Mouse (Mus musculus): ENCODE measurements around the gene Ccdc141. TPM values are rescaled to one million over a fixed set of nuclear protein-coding genes. Genes with fewer than 3 reads are reported as not detected.

Gene Ccdc141
- polyA plus RNA-seq, 1 experiment from 2014 or later = 3.4 TPM

GRCm38 (mm10) chr2:77195056-77195455 is 24.6 kb upstream of the Ccdc141 start:
- H3K9ac ChIP-seq (ENCODE audit: low read length) = no peak overlapping the region
- ATAC-seq (replicated peaks; ENCODE audit: low FRiP score) = no peak
- H3K27me3 ChIP-seq (ENCODE audit: control insufficient read depth, insufficient read depth, low read length) = no peaks in the 10 kb centered on the region
- no peak overlapping the region for H3K27ac ChIP-seq (ENCODE audit: low read depth, low read length)
- H3K9me3 ChIP-seq (ENCODE audit: control insufficient read depth, low read length) = no peaks in the 10 kb centered on the region
- WGBS = 92% methylated on average over 5 of the region's 5 CpGs
- no peak overlapping the region for H3K4me2 ChIP-seq (ENCODE audit: low read depth, low read length, severe bottlenecking)
- H3K4me1 ChIP-seq (replicated peaks; ENCODE audit: control insufficient read depth, insufficient read depth, low read length) = no peaks in the 10 kb centered on the region
- no peak overlapping the region for H3K4me3 ChIP-seq (ENCODE audit: low read depth, low read length)
- no peak for DNase-seq (ENCODE audit: low spot score)
- H3K36me3 ChIP-seq (ENCODE audit: control insufficient read depth, insufficient read depth, low read length) = no peaks in the 10 kb centered on the region; the same call in 1 of the 2 replicates

- Histone ChIP-seq H3K27me3 (ENCODE audit: control insufficient read depth, insufficient read depth, low read length) (no peaks in the 10 kb centered on the region), H3K4me2 (ENCODE audit: low read depth, low read length, severe bottlenecking) (no peak overlapping the region), H3K9me3 (ENCODE audit: control insufficient read depth, low read length) (no peaks in the 10 kb centered on the region), H3K9ac (ENCODE audit: low read length) (no peak overlapping the region), H3K36me3 (ENCODE audit: control insufficient read depth, insufficient read depth, low read length) (no peaks in the 10 kb centered on the region; the same call in 1 of the 2 replicates), H3K27ac (ENCODE audit: low read depth, low read length) (no peak overlapping the region), H3K4me1 (replicated peaks; ENCODE audit: control insufficient read depth, insufficient read depth, low read length) (no peaks in the 10 kb centered on the region), H3K4me3 (ENCODE audit: low read depth, low read length) (no peak overlapping the region)
- DNase-seq (ENCODE audit: low spot score) (no peak), ATAC-seq (replicated peaks; ENCODE audit: low FRiP score) (no peak)
- 95% methylated on average over 3 of the region's 3 CpGs for WGBS
These were observed 21.4 kb upstream of the Ccdc141 start for GRCm38 (mm10) chr2:77191811-77192210.

- Histone ChIP-seq H3K4me1 (replicated peaks; ENCODE audit: control insufficient read depth, insufficient read depth, low read length) (no peaks in the 10 kb centered on the region), H3K4me3 (ENCODE audit: low read depth, low read length) (no peak overlapping the region), H3K9me3 (ENCODE audit: control insufficient read depth, low read length) (no peaks in the 10 kb centered on the region), H3K4me2 (ENCODE audit: low read depth, low read length, severe bottlenecking) (no peak overlapping the region), H3K27me3 (ENCODE audit: control insufficient read depth, insufficient read depth, low read length) (no peaks in the 10 kb centered on the region), H3K27ac (ENCODE audit: low read depth, low read length) (no peak overlapping the region), H3K36me3 (ENCODE audit: control insufficient read depth, insufficient read depth, low read length) (no peaks in the 10 kb centered on the region; the same call in 1 of the 2 replicates), H3K9ac (ENCODE audit: low read length) (no peak overlapping the region)
- ATAC-seq (replicated peaks; ENCODE audit: low FRiP score) (no peak), DNase-seq (ENCODE audit: low spot score) (no peak)
- WGBS = 95% methylated on average over 7 of the region's 7 CpGs
These were observed 20.5 kb upstream of the Ccdc141 start for GRCm38 (mm10) chr2:77190891-77191290.

- Histone ChIP-seq H3K9ac (ENCODE audit: low read length) (no peak overlapping the region), H3K36me3 (ENCODE audit: control insufficient read depth, insufficient read depth, low read length) (no peaks in the 10 kb centered on the region; the same call in 1 of the 2 replicates), H3K9me3 (ENCODE audit: control insufficient read depth, low read length) (no peaks in the 10 kb centered on the region), H3K27me3 (ENCODE audit: control insufficient read depth, insufficient read depth, low read length) (no peaks in the 10 kb centered on the region), H3K4me1 (replicated peaks; ENCODE audit: control insufficient read depth, insufficient read depth, low read length) (no peaks in the 10 kb centered on the region), H3K27ac (ENCODE audit: low read depth, low read length) (no peak overlapping the region), H3K4me2 (ENCODE audit: low read depth, low read length, severe bottlenecking) (no peak overlapping the region), H3K4me3 (ENCODE audit: low read depth, low read length) (no peak overlapping the region)
- no peak for ATAC-seq (replicated peaks; ENCODE audit: low FRiP score)
- no peak for DNase-seq (ENCODE audit: low spot score)
- 92% methylated on average over 3 of the region's 3 CpGs for WGBS
These were observed 19.9 kb upstream of the Ccdc141 start for GRCm38 (mm10) chr2:77190301-77190700.

- H3K27me3 ChIP-seq (ENCODE audit: control insufficient read depth, insufficient read depth, low read length) = no peaks in the 10 kb centered on the region
- H3K9me3 ChIP-seq (ENCODE audit: control insufficient read depth, low read length) = no peaks in the 10 kb centered on the region
- H3K36me3 ChIP-seq (ENCODE audit: control insufficient read depth, insufficient read depth, low read length) = no peaks in the 10 kb centered on the region; the same call in 1 of the 2 replicates
- ATAC-seq (replicated peaks; ENCODE audit: low FRiP score) (no peak), DNase-seq (ENCODE audit: low spot score) (no peak)
- H3K9ac ChIP-seq (ENCODE audit: low read length) = no peak overlapping the region
- 92% methylated on average over 7 of the region's 7 CpGs for WGBS
- H3K4me1 ChIP-seq (replicated peaks; ENCODE audit: control insufficient read depth, insufficient read depth, low read length) = no peaks in the 10 kb centered on the region
- no peak overlapping the region for H3K4me2 ChIP-seq (ENCODE audit: low read depth, low read length, severe bottlenecking)
- H3K27ac ChIP-seq (ENCODE audit: low read depth, low read length) = no peak overlapping the region
- H3K4me3 ChIP-seq (ENCODE audit: low read depth, low read length) = no peak overlapping the region
These were observed 19.2 kb upstream of the Ccdc141 start for GRCm38 (mm10) chr2:77189671-77190070.

- H3K27me3 ChIP-seq (ENCODE audit: control insufficient read depth, insufficient read depth, low read length) = no peaks in the 10 kb centered on the region
- 89% methylated on average over 3 of the region's 3 CpGs for WGBS
- DNase-seq (ENCODE audit: low spot score) (no peak), ATAC-seq (replicated peaks; ENCODE audit: low FRiP score) (no peak)
- no peak overlapping the region for H3K4me3 ChIP-seq (ENCODE audit: low read depth, low read length)
- no peak overlapping the region for H3K4me2 ChIP-seq (ENCODE audit: low read depth, low read length, severe bottlenecking)
- no peaks in the 10 kb centered on the region for H3K4me1 ChIP-seq (replicated peaks; ENCODE audit: control insufficient read depth, insufficient read depth, low read length)
- no peak overlapping the region for H3K9ac ChIP-seq (ENCODE audit: low read length)
- H3K36me3 ChIP-seq (ENCODE audit: control insufficient read depth, insufficient read depth, low read length) = no peaks in the 10 kb centered on the region; the same call in 1 of the 2 replicates
- H3K9me3 ChIP-seq (ENCODE audit: control insufficient read depth, low read length) = no peaks in the 10 kb centered on the region
- H3K27ac ChIP-seq (ENCODE audit: low read depth, low read length) = no peak overlapping the region
These were observed 17.1 kb upstream of the Ccdc141 start for GRCm38 (mm10) chr2:77187501-77187900.

GRCm38 (mm10) chr2:77186912-77187311 is 16.5 kb upstream of the Ccdc141 start:
- Histone ChIP-seq H3K4me3 (ENCODE audit: low read depth, low read length) (no peak overlapping the region), H3K4me2 (ENCODE audit: low read depth, low read length, severe bottlenecking) (no peak overlapping the region), H3K27ac (ENCODE audit: low read depth, low read length) (no peak overlapping the region), H3K9ac (ENCODE audit: low read length) (no peak overlapping the region), H3K4me1 (replicated peaks; ENCODE audit: control insufficient read depth, insufficient read depth, low read length) (no peaks in the 10 kb centered on the region), H3K36me3 (ENCODE audit: control insufficient read depth, insufficient read depth, low read length) (no peaks in the 10 kb centered on the region; the same call in 1 of the 2 replicates), H3K9me3 (ENCODE audit: control insufficient read depth, low read length) (no peaks in the 10 kb centered on the region), H3K27me3 (ENCODE audit: control insufficient read depth, insufficient read depth, low read length) (no peaks in the 10 kb centered on the region)
- WGBS = 47% methylated on average over 8 of the region's 8 CpGs
- ATAC-seq (replicated peaks; ENCODE audit: low FRiP score) (no peak), DNase-seq (ENCODE audit: low spot score) (no peak)

GRCm38 (mm10) chr2:77184049-77184571 is 13.7 kb upstream of the Ccdc141 start:
- Histone ChIP-seq H3K27me3 (ENCODE audit: control insufficient read depth, insufficient read depth, low read length) (no peaks in the 10 kb centered on the region), H3K36me3 (ENCODE audit: control insufficient read depth, insufficient read depth, low read length) (no peaks in the 10 kb centered on the region; the same call in 1 of the 2 replicates), H3K9me3 (ENCODE audit: control insufficient read depth, low read length) (no peaks in the 10 kb centered on the region), H3K4me1 (replicated peaks; ENCODE audit: control insufficient read depth, insufficient read depth, low read length) (no peaks in the 10 kb centered on the region), H3K4me3 (ENCODE audit: low read depth, low read length) (no peak overlapping the region), H3K9ac (ENCODE audit: low read length) (no peak overlapping the region), H3K27ac (ENCODE audit: low read depth, low read length) (no peak overlapping the region), H3K4me2 (ENCODE audit: low read depth, low read length, severe bottlenecking) (no peak overlapping the region)
- 87% methylated on average over 8 of the region's 8 CpGs for WGBS
- ATAC-seq (replicated peaks; ENCODE audit: low FRiP score) (no peak), DNase-seq (ENCODE audit: low spot score) (no peak)

- Histone ChIP-seq H3K27me3 (ENCODE audit: control insufficient read depth, insufficient read depth, low read length) (no peaks in the 10 kb centered on the region), H3K36me3 (ENCODE audit: control insufficient read depth, insufficient read depth, low read length) (no peaks in the 10 kb centered on the region; the same call in 1 of the 2 replicates), H3K9me3 (ENCODE audit: control insufficient read depth, low read length) (no peaks in the 10 kb centered on the region), H3K4me3 (ENCODE audit: low read depth, low read length) (no peak overlapping the region), H3K4me2 (ENCODE audit: low read depth, low read length, severe bottlenecking) (no peak overlapping the region), H3K9ac (ENCODE audit: low read length) (no peak overlapping the region), H3K4me1 (replicated peaks; ENCODE audit: control insufficient read depth, insufficient read depth, low read length) (no peaks in the 10 kb centered on the region), H3K27ac (ENCODE audit: low read depth, low read length) (no peak overlapping the region)
- WGBS = 98% methylated on average over 2 of the region's 2 CpGs
- DNase-seq (ENCODE audit: low spot score) (no peak), ATAC-seq (replicated peaks; ENCODE audit: low FRiP score) (no peak)
These were observed 13.2 kb upstream of the Ccdc141 start for GRCm38 (mm10) chr2:77183646-77184045.

Data from forebrain, embryonic 11.5 days (tissue).